Mouse (Mus musculus): ENCODE measurements at regions not wholly inside any gene's neighbourhood (a gene's known extent, or its start where the extent isn't known, plus 50 kb on each side); places are given as distances from the start of the nearest gene placed in this dataset.
A peak's percentile ranks its signal among the peaks of the same experiment; 100 is the strongest.

DNA sequence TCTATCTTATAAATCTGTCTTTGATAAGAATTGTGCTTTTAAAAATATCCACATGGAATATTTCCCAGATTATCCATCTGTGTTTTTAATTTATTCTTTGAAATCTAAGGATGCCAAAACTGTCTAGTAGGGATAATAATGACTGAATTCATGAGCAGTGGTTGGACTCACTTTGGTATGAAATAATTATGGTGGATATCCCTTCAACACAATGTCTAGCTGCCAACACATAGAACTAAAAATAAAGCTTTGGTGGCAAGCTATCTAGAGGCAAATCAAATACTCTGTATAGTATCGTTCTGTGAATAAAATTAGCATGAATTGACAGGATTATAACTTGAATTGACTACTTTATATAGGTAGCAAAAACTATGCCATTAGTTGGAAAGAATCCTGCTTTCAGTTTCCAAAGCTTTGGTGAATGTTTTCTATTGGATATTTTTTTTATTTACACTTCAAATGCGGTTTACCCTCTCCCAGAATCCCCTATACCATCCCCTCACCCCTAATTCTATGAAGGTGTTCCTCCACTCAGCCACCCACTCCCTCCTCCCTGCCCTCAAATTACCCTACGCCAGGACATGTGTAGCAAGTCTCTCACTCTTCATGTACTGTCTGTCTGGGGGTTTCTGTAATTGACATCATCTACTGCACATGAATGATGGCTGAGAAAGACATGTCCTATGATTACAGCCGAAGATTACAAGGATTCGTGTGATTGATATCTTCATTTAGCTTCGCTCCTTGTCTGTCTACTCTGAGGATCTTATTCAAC lies 463.6 kb upstream of the Cadm2 start:
- H3K9me3 ChIP-seq (replicated peaks; ENCODE audit: control insufficient read depth, low read length): no peaks in the 10 kb centered on the region
- ATAC-seq: no peak; the same call in 1 of the 2 replicates
- no peak overlapping the region for H3K4me2 ChIP-seq (ENCODE audit: low read length)
- no peaks in the 10 kb centered on the region for H3K4me1 ChIP-seq (ENCODE audit: control insufficient read depth, insufficient read depth, low read length)
- H3K4me3 ChIP-seq (ENCODE audit: low read depth, low read length): no peak overlapping the region
- H3K9ac ChIP-seq (ENCODE audit: low read length): no peak overlapping the region
- no peak overlapping the region for H3K27ac ChIP-seq (ENCODE audit: low read depth, low read length)
- DNase-seq (ENCODE audit: low spot score): peak; percentile 58
- no peaks in the 10 kb centered on the region for H3K36me3 ChIP-seq (ENCODE audit: control insufficient read depth, insufficient read depth, low read length)
- WGBS: 79% methylated on average over 6 of the region's 6 CpGs
- no peaks in the 10 kb centered on the region for H3K27me3 ChIP-seq (replicated peaks; ENCODE audit: control insufficient read depth, insufficient read depth, low read length)

GRCm38 (mm10) chr16:68078991-68079390 lies 458.3 kb upstream of the Cadm2 start:
- no peak for ATAC-seq
- Histone ChIP-seq H3K4me3 (ENCODE audit: low read depth, low read length) (no peak overlapping the region), H3K4me2 (ENCODE audit: low read length) (no peak overlapping the region), H3K9ac (ENCODE audit: low read length) (no peak overlapping the region), H3K36me3 (ENCODE audit: control insufficient read depth, insufficient read depth, low read length) (no peaks in the 10 kb centered on the region), H3K4me1 (ENCODE audit: control insufficient read depth, insufficient read depth, low read length) (no peaks in the 10 kb centered on the region), H3K27me3 (replicated peaks; ENCODE audit: control insufficient read depth, insufficient read depth, low read length) (no peaks in the 10 kb centered on the region), H3K27ac (ENCODE audit: low read depth, low read length) (no peak overlapping the region), H3K9me3 (replicated peaks; ENCODE audit: control insufficient read depth, low read length) (no peaks in the 10 kb centered on the region)
- WGBS: 67% methylated on average over 1 of the region's 1 CpGs
- no peak for DNase-seq (ENCODE audit: low spot score)

All from forebrain, embryonic 14.5 days (tissue).